Mouse (Mus musculus) activated CD4-positive, CD25-positive, alpha-beta regulatory T cell, adult 9 weeks (primary cell): Measurements from ENCODE around the gene Nfkbib. TPM values are rescaled to one million over a fixed set of nuclear protein-coding genes. Genes with fewer than 3 reads are reported as not detected.

Experiments
- polyA plus RNA-seq: library from polyadenylated mRNA; unstranded; fragments of 100-300 nt; shearing (Covaris generic); gene quantifications from one replicate; pipeline ENCODE4 v1.2.1, GENCODE M21; 2017

Gene Nfkbib
- 122 TPM for polyA plus RNA-seq

DNA sequence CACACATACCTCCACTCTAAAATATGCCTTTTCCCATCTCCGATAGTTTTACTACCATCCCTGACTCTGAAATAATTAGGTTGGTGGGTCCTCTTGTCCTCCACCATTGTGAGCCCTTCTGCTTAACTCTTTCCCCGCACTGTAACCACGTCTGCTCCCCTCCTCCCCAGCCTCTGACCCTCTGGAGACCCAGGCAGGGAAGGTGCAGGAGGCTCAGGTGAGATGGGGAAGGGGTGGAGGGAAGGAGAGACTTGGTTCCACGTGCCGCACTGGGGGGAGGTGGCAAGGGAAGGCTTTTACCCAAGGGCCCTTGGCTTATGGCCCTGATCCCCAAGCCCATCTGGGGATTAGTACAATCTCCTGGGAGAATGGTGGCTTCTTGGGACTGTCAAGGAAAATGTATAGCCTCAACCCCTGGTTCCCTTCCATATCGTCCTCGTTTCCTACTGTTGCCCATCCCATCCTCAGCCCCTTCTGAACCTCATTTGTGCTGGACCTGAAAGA, at the start of gene Nfkbib:
Gene Nfkbib (minus strand): TSS at position 51 of the 504 bp plus-strand sequence.

DNA sequence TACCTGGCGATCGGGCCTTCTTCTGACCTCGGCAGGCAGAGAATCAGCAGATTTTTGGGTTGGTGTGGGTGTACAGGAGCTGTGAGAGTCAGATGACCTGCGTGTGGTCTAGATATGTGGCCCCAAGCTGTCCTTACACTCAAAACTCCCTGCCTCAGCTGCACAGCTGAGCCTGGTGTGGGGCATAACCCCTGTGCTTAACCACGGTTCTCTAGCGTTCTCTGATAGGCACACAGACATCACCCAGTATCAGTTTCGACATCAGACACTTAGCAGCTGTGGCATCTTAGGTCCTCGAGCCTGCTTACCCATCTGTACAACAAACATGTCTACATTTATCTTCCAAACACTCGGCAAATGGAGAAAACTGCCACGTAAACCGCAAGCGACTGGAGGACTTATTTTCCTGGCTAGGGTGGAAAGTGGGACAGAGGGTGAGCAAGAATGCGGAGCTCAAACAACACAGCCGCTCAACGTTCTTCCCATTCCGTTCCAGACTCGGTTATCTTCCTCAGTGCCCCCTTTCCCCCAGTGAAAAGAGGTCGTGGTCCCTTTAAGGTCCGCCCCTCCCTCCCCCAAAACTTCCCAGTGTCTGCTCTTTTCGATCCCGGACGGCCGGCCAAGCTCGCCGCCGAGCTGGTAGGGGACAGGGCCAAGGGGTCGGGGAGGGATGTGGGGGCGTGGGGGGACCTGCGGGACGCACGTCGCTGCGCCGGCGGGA, 41.1 kb upstream of the Nfkbib start, which contains the start of gene Hnrnpl:
Gene Hnrnpl (plus strand): TSS at position 321 of the 721 bp plus-strand sequence.

DNA sequence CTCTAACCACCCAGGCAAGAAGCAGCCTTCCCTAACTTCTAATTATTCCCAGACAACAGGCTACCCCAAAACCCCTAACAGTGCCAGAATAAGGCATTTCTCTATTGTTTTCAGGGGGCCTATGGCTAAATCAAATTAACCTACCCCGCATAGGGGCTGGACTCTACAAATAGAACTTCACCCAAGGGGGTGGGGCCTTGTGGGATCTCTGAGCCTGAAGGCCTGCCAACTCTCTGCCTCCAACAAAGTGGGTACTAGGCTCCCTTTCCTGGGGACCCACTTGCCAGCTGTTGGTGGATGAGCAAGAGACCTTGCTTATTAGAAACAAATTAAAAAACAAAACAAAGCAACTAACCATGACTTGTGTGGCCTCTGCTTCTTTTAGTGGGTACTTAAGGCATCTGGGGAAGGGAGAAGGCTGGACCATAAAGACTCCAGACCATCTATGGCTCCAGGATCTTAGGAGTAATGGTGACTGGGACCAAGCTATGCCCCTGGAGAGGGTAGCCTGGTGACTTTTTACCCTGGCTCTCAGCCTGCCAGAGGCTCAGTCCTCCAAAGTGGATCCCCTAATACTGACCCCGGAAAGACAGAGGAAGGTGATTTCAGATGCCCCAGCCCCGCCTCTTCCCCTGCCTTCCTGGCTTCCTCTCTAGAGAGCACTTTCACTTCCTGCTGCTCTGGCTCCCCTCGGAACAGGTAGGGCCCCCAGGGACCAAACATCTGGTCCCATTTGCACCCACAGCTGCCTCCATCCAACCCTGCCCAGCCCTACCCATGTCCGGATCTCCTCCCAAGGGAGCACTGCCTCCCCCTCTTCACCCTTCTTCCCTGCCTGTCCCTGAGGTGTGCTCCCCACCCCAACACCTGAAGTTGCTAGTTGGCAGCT, 21.2 kb upstream of the Nfkbib start, which contains the start of gene Rinl:
Gene Rinl (plus strand): TSS at position 663 of the 889 bp plus-strand sequence.

DNA sequence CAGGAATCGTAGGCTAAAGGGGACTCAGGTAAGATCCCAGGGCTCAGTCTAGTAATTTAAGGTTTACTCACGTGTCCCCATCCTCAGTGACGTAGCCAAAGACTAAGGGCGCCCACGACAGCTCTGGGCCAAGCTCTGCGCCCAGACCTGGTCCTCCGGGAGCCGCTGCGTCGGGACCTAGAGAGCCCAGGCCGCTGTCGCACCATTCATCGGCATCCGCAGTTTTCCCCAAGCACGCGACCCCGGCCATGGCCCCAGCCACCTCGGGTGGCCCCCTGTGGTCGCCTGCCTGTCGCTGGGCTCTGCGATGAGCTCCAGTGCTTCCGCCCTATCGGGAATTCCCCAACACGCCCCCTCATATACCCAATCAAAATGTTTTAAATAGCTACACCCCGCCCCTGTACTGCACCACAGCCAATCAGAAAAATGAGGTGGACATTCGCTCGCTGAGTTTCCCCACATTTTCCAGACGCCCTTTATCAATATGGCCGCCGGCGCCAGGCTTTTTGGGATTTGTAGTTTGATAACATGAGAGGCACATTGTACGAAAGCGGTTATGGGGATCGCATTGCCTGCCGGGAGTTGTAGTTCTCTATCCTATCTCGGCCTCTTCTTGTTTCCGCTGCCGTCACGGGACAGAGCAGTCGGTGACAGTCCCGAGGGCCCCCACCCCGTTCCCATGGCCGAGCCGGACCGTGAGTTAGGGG, 986 bp downstream of the Nfkbib start, which contains the start of gene Sirt2:
Gene Sirt2 (plus strand): TSS at position 563 of the 707 bp plus-strand sequence.

DNA sequence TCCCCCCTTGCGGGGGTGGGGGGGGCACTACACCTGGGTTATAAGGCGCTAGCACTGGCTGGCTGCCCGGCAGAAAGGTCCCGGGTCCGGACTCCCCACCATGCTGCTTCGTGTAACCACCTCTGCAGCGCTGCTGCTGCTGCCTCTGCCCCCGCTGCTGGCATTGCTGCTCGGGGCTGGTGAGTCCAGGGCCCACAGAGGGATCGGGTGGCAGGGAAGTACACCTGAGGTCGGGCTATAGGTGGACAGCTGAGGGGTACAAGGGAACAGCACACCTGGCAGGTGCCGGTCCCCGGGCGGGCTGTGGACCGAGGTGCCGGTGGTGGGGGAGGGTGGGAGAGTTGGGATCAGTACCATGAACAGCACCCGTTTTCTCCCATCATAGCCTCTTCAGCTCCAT, 11.2 kb downstream of the Nfkbib start, which contains the start of gene Ccer2:
Gene Ccer2 (plus strand): TSS at position 96 of the 400 bp plus-strand sequence.

DNA sequence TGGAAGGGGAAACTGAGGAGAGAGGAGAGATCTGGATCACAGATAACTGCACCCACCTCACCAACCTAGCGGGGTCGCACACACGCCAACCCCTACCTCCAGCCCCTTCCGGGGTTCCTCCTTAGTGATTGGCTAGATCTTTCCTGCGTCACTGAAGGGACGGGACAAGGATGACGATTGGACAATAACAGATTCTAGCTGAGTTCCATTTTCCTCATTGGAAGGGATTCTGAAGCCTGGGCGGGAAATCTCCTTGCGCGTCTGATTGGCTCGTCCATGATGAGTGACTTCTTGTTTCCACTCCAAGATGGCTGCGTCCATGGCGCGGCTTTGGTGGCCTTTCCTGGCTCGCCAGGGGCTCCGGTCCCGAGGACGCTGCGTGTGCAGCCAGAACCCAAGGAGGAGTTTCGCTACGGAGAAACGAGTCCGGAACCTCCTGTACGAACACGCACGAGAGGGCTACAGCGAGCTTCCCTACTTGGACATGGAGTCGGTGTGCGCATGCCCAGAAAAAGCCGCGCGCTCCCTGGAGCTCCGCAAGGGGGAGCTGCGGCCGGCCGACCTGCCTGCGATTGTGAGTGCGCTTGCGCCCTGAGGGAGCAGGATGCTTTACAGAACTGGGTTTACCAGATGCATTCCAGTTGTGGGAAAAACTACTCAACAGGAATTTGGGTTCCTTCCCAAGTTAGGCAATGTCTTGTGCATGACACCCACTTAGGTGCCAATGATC, 25.4 kb downstream of the Nfkbib start, which contains the start of the genes Mrps12 and Sars2:
Gene Mrps12 (minus strand): TSS at position 112 of the 730 bp plus-strand sequence.
Gene Sars2 (plus strand): TSS at position 284 of the 730 bp plus-strand sequence.

DNA sequence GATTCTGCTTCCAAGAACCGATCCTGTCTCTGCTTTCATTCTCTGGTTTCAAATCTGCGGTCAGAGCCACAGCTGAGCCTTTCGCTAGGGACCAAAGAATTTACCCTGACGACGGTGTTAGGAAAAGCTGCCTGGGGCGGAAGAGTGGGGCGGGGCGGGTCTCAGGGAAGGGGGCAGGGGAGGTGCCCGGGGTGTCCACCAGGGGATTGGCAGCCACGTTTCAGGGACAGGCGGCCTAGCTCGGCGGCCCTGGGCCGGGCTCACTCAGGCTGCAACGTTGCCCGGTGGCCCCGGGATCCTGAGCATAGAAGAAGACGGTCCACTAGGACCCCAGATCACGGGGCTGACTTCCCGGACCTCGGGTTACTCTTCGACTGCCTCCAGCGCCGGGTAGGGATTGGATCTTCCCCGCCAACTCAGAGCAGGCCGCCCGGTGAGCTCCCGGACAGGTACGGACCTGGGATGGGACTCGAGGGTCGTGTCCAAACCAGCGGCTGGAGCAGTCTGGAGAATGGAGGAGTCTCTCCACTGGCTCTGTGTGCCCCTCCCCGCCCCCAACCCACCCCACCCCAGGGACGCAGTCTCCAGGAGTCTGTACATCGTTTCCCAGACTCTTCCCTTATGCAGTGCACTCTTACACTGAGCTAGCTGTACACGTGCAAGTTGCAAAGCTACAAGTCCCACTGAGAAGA, 50.6 kb downstream of the Nfkbib start, which contains the start of gene Fbxo17:
Gene Fbxo17 (plus strand): TSS at position 215 of the 692 bp plus-strand sequence.

Other genes with a start within 250 kb of the Nfkbib start
- gene Ifnl3, start 244.7 kb downstream of the Nfkbib start, polyA plus RNA-seq = not detected
- not detected for gene Sycn, start 226.6 kb downstream of the Nfkbib start, polyA plus RNA-seq
- 0.42 TPM for gene Nccrp1, start 220.3 kb downstream of the Nfkbib start, polyA plus RNA-seq
- gene Samd4b, start 169.4 kb downstream of the Nfkbib start, polyA plus RNA-seq = 4.0 TPM
- 5.4 TPM for gene Pak4, start 169.3 kb downstream of the Nfkbib start, polyA plus RNA-seq
- gene Acp7, start 136.2 kb downstream of the Nfkbib start, polyA plus RNA-seq = not detected
- gene Fbxo27, start 74.7 kb downstream of the Nfkbib start, polyA plus RNA-seq = 5.1 TPM
- gene Fbxo17, start 50.7 kb downstream of the Nfkbib start, polyA plus RNA-seq = 5.4 TPM
- gene Mrps12, start 25.7 kb downstream of the Nfkbib start, polyA plus RNA-seq = 110 TPM
- gene Sars2, start 25.5 kb downstream of the Nfkbib start, polyA plus RNA-seq = 17.8 TPM
- not detected for gene Ccer2, start 11.3 kb downstream of the Nfkbib start, polyA plus RNA-seq
- 107 TPM for gene Sirt2, start 777 bp downstream of the Nfkbib start, polyA plus RNA-seq
- 324 TPM for gene Rinl, start 21.5 kb upstream of the Nfkbib start, polyA plus RNA-seq
- 110 TPM for gene Hnrnpl, start 41.0 kb upstream of the Nfkbib start, polyA plus RNA-seq
- gene Ech1, start 57.7 kb upstream of the Nfkbib start, polyA plus RNA-seq = 208 TPM
- 25.3 TPM for gene Lgals4, start 66.3 kb upstream of the Nfkbib start, polyA plus RNA-seq
- 1.2 TPM for gene Lgals7, start 96.3 kb upstream of the Nfkbib start, polyA plus RNA-seq
- 0.12 TPM for gene Capn12, start 113.9 kb upstream of the Nfkbib start, polyA plus RNA-seq
- 292 TPM for gene Actn4, start 194.8 kb upstream of the Nfkbib start, polyA plus RNA-seq
- 397 TPM for gene Eif3k, start 214.4 kb upstream of the Nfkbib start, polyA plus RNA-seq
- 142 TPM for gene Map4k1, start 214.5 kb upstream of the Nfkbib start, polyA plus RNA-seq